Mouse (Mus musculus): ENCODE measurements around the gene Nr1h2. TPM values are rescaled to one million over a fixed set of nuclear protein-coding genes. Genes with fewer than 3 reads are reported as not detected.
A peak's percentile ranks its signal among the peaks of the same experiment; 100 is the strongest.

Gene Nr1h2
- polyA plus RNA-seq, 1 experiment: not detected

- H3K4me3 ChIP-seq (ENCODE audit: insufficient read depth, low read depth, low read length): no peak overlapping the region
- H3K4me1 ChIP-seq (ENCODE audit: control insufficient read depth, insufficient read depth, low read length): no peaks in the 10 kb centered on the region
- H3K27ac ChIP-seq (ENCODE audit: insufficient read depth, low read depth, low read length): no peak overlapping the region
- WGBS: 54% methylated on average over 18 of the region's 18 CpGs
- TF ChIP-seq POLR2A (IDR thresholded peaks at IDR 0.05; ENCODE audit: insufficient read depth, low read depth, low read length) (no peak), CTCF (IDR thresholded peaks at IDR 0.05; ENCODE audit: insufficient read depth, low read depth, low read length) (peak; percentile 40)
Measured at GRCm38 (mm10) chr7:44560435-44561400, 7.0 kb upstream of the Nr1h2 start.

- WGBS: 62% methylated on average over 2 of the region's 2 CpGs
- Histone ChIP-seq H3K27ac (ENCODE audit: insufficient read depth, low read depth, low read length) (no peak overlapping the region), H3K4me1 (ENCODE audit: control insufficient read depth, insufficient read depth, low read length) (peaks cover 4% of the 10 kb centered on the region; the same call in 1 of the 2 replicates), H3K4me3 (ENCODE audit: insufficient read depth, low read depth, low read length) (no peak overlapping the region)
- TF ChIP-seq CTCF (IDR thresholded peaks at IDR 0.05; ENCODE audit: insufficient read depth, low read depth, low read length) (no peak), POLR2A (IDR thresholded peaks at IDR 0.05; ENCODE audit: insufficient read depth, low read depth, low read length) (no peak)
Measured at GRCm38 (mm10) chr7:44557629-44558028, 3.9 kb upstream of the Nr1h2 start.

DNA sequence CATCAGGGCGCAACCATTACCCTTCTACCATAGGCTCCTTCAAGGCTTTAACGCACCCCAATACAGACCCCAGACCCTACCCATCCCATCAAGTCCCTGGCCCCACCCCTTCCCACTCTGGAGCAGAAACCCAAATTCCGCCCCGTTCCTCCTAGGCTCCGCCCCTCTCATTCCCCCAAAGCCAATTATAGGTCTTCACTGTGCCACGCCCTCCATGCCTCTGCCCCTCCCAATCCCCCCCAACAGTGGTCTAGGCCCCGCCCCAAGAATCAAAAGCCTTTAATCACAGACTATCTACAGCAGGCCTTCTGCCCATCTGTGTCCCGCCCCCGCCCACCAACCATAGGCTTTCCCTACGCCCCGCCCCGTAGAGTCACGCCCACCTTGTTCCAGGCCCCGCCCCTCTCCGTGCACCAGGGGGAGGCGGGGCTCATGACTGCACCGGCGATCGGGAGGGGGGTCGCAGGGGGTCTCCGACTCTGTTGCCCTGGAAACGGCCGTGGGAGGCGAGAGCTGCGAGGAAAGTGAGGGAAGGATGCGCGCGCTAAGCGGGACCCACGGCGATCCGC, 471 bp downstream of the Nr1h2 start:
- TF ChIP-seq CTCF (IDR thresholded peaks at IDR 0.05; ENCODE audit: insufficient read depth, low read depth, low read length) (no peak), POLR2A (IDR thresholded peaks at IDR 0.05; ENCODE audit: insufficient read depth, low read depth, low read length) (no peak)
- Histone ChIP-seq H3K4me3 (ENCODE audit: insufficient read depth, low read depth, low read length) (peak overlapping the region; percentile 67), H3K4me1 (ENCODE audit: control insufficient read depth, insufficient read depth, low read length) (peaks cover 8% of the 10 kb centered on the region; the same call in 1 of the 2 replicates), H3K27ac (ENCODE audit: insufficient read depth, low read depth, low read length) (peak overlapping the region; percentile 65; the same call in 1 of the 2 replicates)
- WGBS: under 1% methylated on average over 32 of the region's 32 CpGs

GRCm38 (mm10) chr7:44552141-44552908, 1.4 kb downstream of the Nr1h2 start:
- 87% methylated on average over 31 of the region's 31 CpGs for WGBS
- peaks cover 12% of the 10 kb centered on the region for H3K4me1 ChIP-seq (ENCODE audit: control insufficient read depth, insufficient read depth, low read length)
- 0 out of 2 replicates have a peak overlapping the region, but pooled peaks have one; percentile 67 for H3K4me3 ChIP-seq (ENCODE audit: insufficient read depth, low read depth, low read length)
- TF ChIP-seq POLR2A (IDR thresholded peaks at IDR 0.05; ENCODE audit: insufficient read depth, low read depth, low read length) (no peak), CTCF (IDR thresholded peaks at IDR 0.05; ENCODE audit: insufficient read depth, low read depth, low read length) (no peak)
- H3K27ac ChIP-seq (ENCODE audit: insufficient read depth, low read depth, low read length): no peak overlapping the region

GRCm38 (mm10) chr7:44551731-44552130, 2.0 kb downstream of the Nr1h2 start:
- TF ChIP-seq CTCF (IDR thresholded peaks at IDR 0.05; ENCODE audit: insufficient read depth, low read depth, low read length) (no peak), POLR2A (IDR thresholded peaks at IDR 0.05; ENCODE audit: insufficient read depth, low read depth, low read length) (no peak)
- Histone ChIP-seq H3K4me3 (ENCODE audit: insufficient read depth, low read depth, low read length) (no peak overlapping the region), H3K27ac (ENCODE audit: insufficient read depth, low read depth, low read length) (no peak overlapping the region), H3K4me1 (ENCODE audit: control insufficient read depth, insufficient read depth, low read length) (peaks cover 12% of the 10 kb centered on the region)
- 78% methylated on average over 22 of the region's 22 CpGs for WGBS

GRCm38 (mm10) chr7:44551301-44551700, 2.5 kb downstream of the Nr1h2 start:
- peaks cover 12% of the 10 kb centered on the region for H3K4me1 ChIP-seq (ENCODE audit: control insufficient read depth, insufficient read depth, low read length)
- TF ChIP-seq POLR2A (IDR thresholded peaks at IDR 0.05; ENCODE audit: insufficient read depth, low read depth, low read length) (no peak), CTCF (IDR thresholded peaks at IDR 0.05; ENCODE audit: insufficient read depth, low read depth, low read length) (no peak)
- WGBS: 95% methylated on average over 21 of the region's 21 CpGs
- no peak overlapping the region for H3K4me3 ChIP-seq (ENCODE audit: insufficient read depth, low read depth, low read length)
- H3K27ac ChIP-seq (ENCODE audit: insufficient read depth, low read depth, low read length): no peak overlapping the region

DNA sequence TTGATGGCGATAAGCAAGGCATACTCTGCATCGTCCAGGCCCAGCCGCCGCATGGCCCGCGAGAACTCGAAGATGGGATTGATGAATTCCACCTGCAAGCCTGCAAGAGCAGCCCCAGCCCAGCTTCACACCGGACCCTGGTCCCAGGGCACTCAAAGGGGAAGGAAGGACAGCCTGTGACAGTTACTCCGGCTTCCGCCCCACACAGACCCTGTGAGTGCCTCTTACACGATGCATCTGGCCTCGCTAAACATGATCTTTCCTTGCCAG, 3.4 kb downstream of the Nr1h2 start:
- no peak for TF ChIP-seq POLR2A (IDR thresholded peaks at IDR 0.05; ENCODE audit: insufficient read depth, low read depth, low read length)
- TF ChIP-seq CTCF (IDR thresholded peaks at IDR 0.05; ENCODE audit: insufficient read depth, low read depth, low read length): no peak
- H3K4me1 ChIP-seq (ENCODE audit: control insufficient read depth, insufficient read depth, low read length): peaks cover 12% of the 10 kb centered on the region
- H3K4me3 ChIP-seq (ENCODE audit: insufficient read depth, low read depth, low read length): no peak overlapping the region
- H3K27ac ChIP-seq (ENCODE audit: insufficient read depth, low read depth, low read length): no peak overlapping the region
- WGBS: 94% methylated on average over 12 of the region's 12 CpGs

GRCm38 (mm10) chr7:44549621-44550408, 3.9 kb downstream of the Nr1h2 start:
- H3K4me3 ChIP-seq (ENCODE audit: insufficient read depth, low read depth, low read length): no peak overlapping the region
- H3K4me1 ChIP-seq (ENCODE audit: control insufficient read depth, insufficient read depth, low read length): peaks cover 12% of the 10 kb centered on the region
- 95% methylated on average over 23 of the region's 23 CpGs for WGBS
- TF ChIP-seq POLR2A (IDR thresholded peaks at IDR 0.05; ENCODE audit: insufficient read depth, low read depth, low read length): no peak
- no peak for TF ChIP-seq CTCF (IDR thresholded peaks at IDR 0.05; ENCODE audit: insufficient read depth, low read depth, low read length)
- H3K27ac ChIP-seq (ENCODE audit: insufficient read depth, low read depth, low read length): no peak overlapping the region

Data from olfactory bulb, adult 2 months (tissue).